Mouse (Mus musculus): ENCODE data around the gene Gm45140.
A peak's percentile ranks its signal among the peaks of the same experiment; 100 is the strongest.

Gm45140 gene

GRCm38 (mm10) chr6:87845031-87845695, 9.6 kb upstream of the Gm45140 start:
- no peak for DNase-seq (ENCODE audit: low spot score)

- no peak for DNase-seq (ENCODE audit: low spot score)
These were observed 6.7 kb upstream of the Gm45140 start for GRCm38 (mm10) chr6:87842254-87842653.

GRCm38 (mm10) chr6:87841635-87842034, 6.0 kb upstream of the Gm45140 start:
- DNase-seq (ENCODE audit: low spot score) = no peak

- DNase-seq (ENCODE audit: low spot score) = no peak
These were observed 4.3 kb upstream of the Gm45140 start for GRCm38 (mm10) chr6:87839797-87840341.

GRCm38 (mm10) chr6:87838551-87839197, 3.1 kb upstream of the Gm45140 start, which contains the start of gene Isy1:
TSS of gene Isy1 (minus strand) at chr6:87838798.
- DNase-seq (ENCODE audit: low spot score) = peak; percentile 72

GRCm38 (mm10) chr6:87820366-87820765, 15.2 kb downstream of the Gm45140 start:
- DNase-seq (ENCODE audit: low spot score) = no peak

GRCm38 (mm10) chr6:87814486-87814885, 21.1 kb downstream of the Gm45140 start:
- DNase-seq (ENCODE audit: low spot score) = no peak

GRCm38 (mm10) chr6:87812656-87813055, 22.9 kb downstream of the Gm45140 start:
- no peak for DNase-seq (ENCODE audit: low spot score)

- peak; percentile 70 for DNase-seq (ENCODE audit: low spot score)
These were observed 23.8 kb downstream of the Gm45140 start, which contains the start of gene Rab43 for GRCm38 (mm10) chr6:87811675-87812338. TSS of gene Rab43 (minus strand) at chr6:87812164.

GRCm38 (mm10) chr6:87810713-87811669, 24.6 kb downstream of the Gm45140 start:
- no peak for DNase-seq (ENCODE audit: low spot score)

GRCm38 (mm10) chr6:87810311-87810710, 25.3 kb downstream of the Gm45140 start:
- DNase-seq (ENCODE audit: low spot score) = no peak

GRCm38 (mm10) chr6:87809651-87810161, 25.9 kb downstream of the Gm45140 start:
- no peak for DNase-seq (ENCODE audit: low spot score)

DNA sequence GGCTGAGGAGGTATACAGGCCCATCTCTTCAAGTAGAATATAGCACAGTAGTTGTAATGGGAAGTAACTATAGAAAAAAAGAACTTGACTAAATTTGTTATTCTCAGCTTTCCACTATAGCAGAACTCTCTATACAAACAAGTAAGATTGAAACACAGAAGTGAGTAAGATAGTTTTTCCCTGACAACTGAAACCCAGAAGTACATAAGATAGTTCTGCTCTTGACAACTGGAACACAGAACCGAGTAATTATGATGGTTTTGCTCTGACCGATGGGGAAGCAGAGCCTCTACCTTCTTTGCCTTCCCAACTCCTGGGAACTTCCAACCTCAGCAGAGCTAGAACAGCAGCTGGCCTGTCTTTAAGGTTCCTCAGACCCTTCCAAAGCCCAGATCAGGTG, 26.5 kb downstream of the Gm45140 start:
- DNase-seq (ENCODE audit: low spot score) = no peak

DNA sequence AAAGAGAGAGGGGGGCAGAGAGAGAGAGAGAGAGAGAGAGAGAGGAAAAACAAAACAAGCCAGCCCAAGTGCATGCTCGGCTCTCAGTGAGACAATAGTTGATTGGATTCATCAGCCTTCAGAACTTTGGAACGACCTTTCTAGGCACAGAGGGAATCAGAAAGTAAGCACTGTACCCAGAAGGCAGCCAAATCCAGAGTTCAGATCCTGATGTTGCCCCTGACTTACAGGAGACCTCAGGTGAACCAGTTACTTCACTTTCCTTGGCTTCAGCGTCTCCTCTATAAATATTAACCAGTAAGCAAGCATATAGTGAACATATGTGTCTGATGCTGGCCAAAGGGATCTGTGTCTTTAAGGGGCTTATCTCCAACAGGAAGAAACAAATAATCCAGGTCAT, 27.1 kb downstream of the Gm45140 start:
- DNase-seq (ENCODE audit: low spot score) = no peak

- DNase-seq (ENCODE audit: low spot score) = no peak
These were observed 27.7 kb downstream of the Gm45140 start for GRCm38 (mm10) chr6:87807735-87808440.

DNA sequence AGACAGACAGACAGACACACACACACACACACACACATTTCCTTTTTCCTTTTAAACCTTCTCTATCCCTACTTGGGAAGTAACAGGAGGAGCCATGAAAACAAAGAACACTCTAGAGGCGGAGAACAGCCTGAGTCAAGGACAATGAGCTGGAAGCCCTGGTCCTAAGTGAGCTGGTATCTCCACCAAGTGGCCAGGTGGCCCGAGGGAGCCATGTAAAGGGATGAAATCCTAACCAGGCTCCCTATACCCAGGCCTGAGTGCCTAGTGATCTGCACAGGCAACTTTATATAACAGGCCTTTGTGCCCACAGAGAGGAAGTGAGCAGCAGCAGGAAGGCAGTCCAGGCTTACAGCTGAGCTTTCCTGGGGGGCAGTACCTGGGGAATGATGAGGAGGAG, 28.7 kb downstream of the Gm45140 start:
- no peak for DNase-seq (ENCODE audit: low spot score)

GRCm38 (mm10) chr6:87806028-87806427, 29.6 kb downstream of the Gm45140 start:
- DNase-seq (ENCODE audit: low spot score) = no peak

DNA sequence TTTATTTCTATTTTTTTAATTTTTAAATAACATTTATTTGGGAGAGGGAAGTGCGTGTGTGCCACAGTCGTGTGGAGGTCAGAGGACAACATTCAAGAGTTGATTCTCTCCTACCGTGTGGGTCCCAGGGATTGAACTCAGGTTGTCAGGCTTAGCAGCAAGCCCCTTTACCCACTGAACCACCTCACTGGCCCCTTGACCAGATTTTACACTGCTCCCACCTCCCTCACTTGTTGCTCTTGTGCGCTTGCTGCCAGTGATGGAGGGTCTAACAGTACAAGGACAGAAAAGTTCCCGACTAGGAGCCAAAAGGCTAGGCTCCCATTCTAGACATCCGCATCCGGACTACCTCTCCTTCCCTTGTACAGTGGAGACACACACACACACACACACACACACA, 30.1 kb downstream of the Gm45140 start:
- DNase-seq (ENCODE audit: low spot score) = no peak

- no peak for DNase-seq (ENCODE audit: low spot score)
These were observed 30.7 kb downstream of the Gm45140 start for GRCm38 (mm10) chr6:87804886-87805285.

DNA sequence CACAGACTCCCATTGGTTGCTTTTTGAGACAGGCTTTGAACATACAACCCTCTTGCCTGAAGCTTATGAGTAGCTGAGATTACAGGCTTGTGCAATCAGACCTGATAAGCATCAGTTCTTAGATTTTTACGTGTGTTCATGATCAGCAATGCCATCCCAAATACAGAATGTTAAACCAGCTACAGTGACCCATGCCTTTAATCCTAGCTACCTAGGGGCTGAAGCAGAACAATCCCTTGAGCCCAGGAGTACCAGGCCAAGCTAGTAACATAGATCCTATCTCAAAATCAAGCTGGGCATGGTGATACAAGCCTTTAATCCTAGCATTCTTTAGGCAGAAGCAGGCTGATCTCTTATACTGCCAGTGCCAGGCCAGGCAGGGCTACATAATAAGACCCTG, 31.6 kb downstream of the Gm45140 start:
- no peak for DNase-seq (ENCODE audit: low spot score)

DNA sequence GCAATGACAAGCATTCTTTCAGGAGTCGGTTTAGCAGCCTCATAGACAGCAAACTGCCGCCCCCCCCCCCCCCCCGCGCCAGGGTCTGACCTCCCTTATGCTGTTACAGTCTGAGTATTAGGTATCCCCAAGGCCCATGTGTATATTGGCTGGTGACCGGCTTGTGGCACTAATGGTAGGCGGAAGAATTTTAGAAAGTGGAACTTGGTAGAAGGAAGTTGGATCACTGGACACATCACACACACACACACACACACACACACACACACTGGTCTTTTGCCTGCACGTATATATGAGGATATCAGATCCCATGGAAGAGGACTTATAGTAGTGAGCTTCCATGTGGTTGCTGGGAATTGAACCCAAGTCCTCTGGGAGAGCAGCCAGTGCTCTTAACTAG, 33.1 kb downstream of the Gm45140 start:
- DNase-seq (ENCODE audit: low spot score) = no peak
